Mouse (Mus musculus) thymus, adult 2 months (tissue): ENCODE measurements at regions not wholly inside any gene's neighbourhood (a gene's known extent, or its start where the extent isn't known, plus 50 kb on each side); places are given as distances from the start of the nearest gene placed in this dataset.

ENCODE experiments used
- CTCF ChIP-seq: fragments of 200-500 bp; IDR thresholded peaks from 2 replicates; pipeline ENCODE4 v1.5.1; 2012; ENCODE audit warnings: mild to moderate bottlenecking, control low read depth, low read length, moderate library complexity, borderline replicate concordance; ENCODE audit not compliant: control insufficient read depth, poor library complexity, insufficient read depth; ENCODE audit errors: extremely low read depth
- POLR2A ChIP-seq: fragments of 200-500 bp; IDR thresholded peaks from 2 replicates; pipeline ENCODE4 v1.6.1; 2012; ENCODE audit warnings: mild to moderate bottlenecking, low read length, control low read depth, moderate library complexity; ENCODE audit not compliant: control insufficient read depth, poor library complexity, insufficient read depth; ENCODE audit errors: extremely low read depth

GRCm38 (mm10) chr2:133392298-133392697 is 159.7 kb upstream of the Bmp2 start:
- TF ChIP-seq POLR2A (no peak), CTCF (no peak)
